ENCODE assay signal across 8 mouse cellular contexts in the genomic region with DNA sequence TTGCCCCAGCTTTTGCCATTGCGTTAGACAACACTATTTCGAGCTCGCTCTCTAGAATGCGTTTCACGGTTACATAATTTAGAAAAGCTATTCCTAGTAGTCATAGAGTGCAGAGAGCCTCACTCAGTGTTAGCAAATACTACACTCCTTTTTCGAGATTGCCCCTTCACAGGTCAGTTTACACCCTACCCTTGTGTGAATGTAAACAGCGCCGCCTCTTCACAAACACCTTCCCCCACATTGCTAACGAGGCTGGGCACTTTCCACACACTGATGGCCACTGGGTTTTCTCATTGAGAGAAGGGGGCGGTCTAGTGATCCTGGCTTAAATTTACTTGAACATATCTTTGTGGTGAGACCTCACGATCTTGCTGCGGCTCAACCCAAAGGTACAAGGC. TPM values are rescaled to one million over a fixed set of nuclear protein-coding genes. Genes with fewer than 3 reads are reported as not detected.
DNase-seq lines count a peak whose midpoint lies in the region; ATAC-seq lines count a peak whose summit lies in the region.

No protein-coding gene starts in this region.

- ATAC-seq in erythroid progenitor cell, adult 5-6 weeks (replicated peaks; ENCODE audit: low FRiP score, poor library complexity, severe bottlenecking) = peak; percentile 57
- peak; percentile 33 for ATAC-seq in liver, embryonic 12.5 days
- ATAC-seq in neural tube, embryonic 15.5 days (ENCODE audit: low FRiP score) = no peak

- H3K4me2 ChIP-seq in liver, embryonic 12.5 days = peak overlapping the region; percentile 71
- peak overlapping the region; percentile 97 for H3K4me2 ChIP-seq in neural tube, embryonic 15.5 days

- peak overlapping the region; percentile 85 for H3K27ac ChIP-seq in liver, embryonic 12.5 days
- no peak overlapping the region for H3K27ac ChIP-seq in neural tube, embryonic 15.5 days (replicated peaks)

- peak overlapping the region; percentile 99 for H3K9ac ChIP-seq in liver, embryonic 12.5 days
- peak overlapping the region; percentile 30; the same call in 1 of the 2 replicates for H3K9ac ChIP-seq in neural tube, embryonic 15.5 days (replicated peaks)

- 5% methylated on average over 12 of the region's 12 CpGs for WGBS in liver, embryonic 12.5 days (ENCODE audit: insufficient replicate concordance)
- 10% methylated on average over 12 of the region's 12 CpGs for WGBS in neural tube, embryonic 15.5 days

- peak; percentile 18 to 38 for DNase-seq in left cerebral cortex, postnatal 25 days (ENCODE audit: low spot score in 2 of 2)
- DNase-seq in left cerebral cortex, adult 18-20 months (ENCODE audit: low spot score in 2 of 2) = no peak
- no peak for DNase-seq in left cerebral cortex, adult 11 months (ENCODE audit: low spot score)
- no peak for DNase-seq in adrenal gland, adult 2 months
- DNase-seq in urinary bladder, adult 18-20 months (ENCODE audit: low spot score in 2 of 2) = no peak

- H3K4me3 ChIP-seq in liver, embryonic 12.5 days = peak overlapping the region; percentile 92
- peak overlapping the region; percentile 55 for H3K4me3 ChIP-seq in neural tube, embryonic 15.5 days (replicated peaks)

- peaks cover 47% of the 10 kb centered on the region for H3K4me1 ChIP-seq in liver, embryonic 12.5 days
- peaks cover 20% of the 10 kb centered on the region for H3K4me1 ChIP-seq in neural tube, embryonic 15.5 days

- H3K9me3 ChIP-seq in liver, embryonic 12.5 days (replicated peaks) = 0 out of 2 replicates have a peak, but pooled peaks cover 3% of the 10 kb centered on the region
- no peaks in the 10 kb centered on the region for H3K9me3 ChIP-seq in neural tube, embryonic 15.5 days (replicated peaks)

- H3K27me3 ChIP-seq in liver, embryonic 12.5 days (replicated peaks) = no peaks in the 10 kb centered on the region
- H3K27me3 ChIP-seq in neural tube, embryonic 15.5 days (replicated peaks) = no peaks in the 10 kb centered on the region

- intact Hi-C loops in left cerebral cortex, postnatal 25 days (cut with DNase I) = loop anchor here (2.0 kb wide), 1 partner anchor 64 kb away; no protein-coding TSS in a partner anchor

- peaks cover 30% of the 10 kb centered on the region for H3K36me3 ChIP-seq in liver, embryonic 12.5 days
- H3K36me3 ChIP-seq in neural tube, embryonic 15.5 days = no peaks in the 10 kb centered on the region

RNA-seq across cellular contexts. Expression of a gene that starts 0.7 kb away (rescaled TPM):
- total RNA-seq in left cerebral cortex, postnatal 25 days (2021) = 100 to 1,000 TPM; 177 to 207 TPM
- 100 to 1,000 TPM; 153 to 185 TPM for total RNA-seq in left cerebral cortex, adult 18-20 months (2021)
- 133 and 146 TPM in 2 replicates for total RNA-seq in erythroid progenitor cell, adult 5-6 weeks (2015; ENCODE audit: low replicate concordance)
- 411 and 513 TPM in 2 replicates for total RNA-seq in erythroid progenitor cell, adult 5-6 weeks (2017; ENCODE audit: low replicate concordance)
- 55.8 and 58.4 TPM in 2 replicates for polyA plus RNA-seq in liver, embryonic 12.5 days (2016; fragmentation: Nextera tagmentation; extraction: Ambion mirVana)
- polyA plus RNA-seq in neural tube, embryonic 15.5 days (2015; fragmentation: Nextera tagmentation; extraction: Ambion mirVana) = 38.8 and 40.1 TPM in 2 replicates
- 1 to 10 TPM; 3.9 to 5.2 TPM for total RNA-seq in adrenal gland, adult 2 months (2021)
- 4.0 and 8.7 TPM in 2 replicates for polyA plus RNA-seq in adrenal gland, adult 2 months (2012; rRNA removed)

Comparison
In these comparisons a context has a peak if more than half of its experiments do, and no peak if none do; other contexts are left out.
1. DNase-seq: peak in left cerebral cortex, postnatal 25 days (2 of 2); none in left cerebral cortex, adult 18-20 months (0 of 2), left cerebral cortex, adult 11 months (single experiment), adrenal gland, adult 2 months (single experiment) and urinary bladder, adult 18-20 months (0 of 2).
2. RNA of a gene that starts 0.7 kb away (total RNA-seq): 133 to 513 TPM in erythroid progenitor cell, adult 5-6 weeks, 177 to 207 TPM in left cerebral cortex, postnatal 25 days and 153 to 185 TPM in left cerebral cortex, adult 18-20 months; 3.9 to 5.2 TPM in adrenal gland, adult 2 months; every median in the first group is over 10 times any median in the second.